Mouse (Mus musculus) skeletal muscle tissue, adult 2 months (tissue): Measurements from ENCODE around the gene Olfr617.
"Not testable (repeated sequence)": the region's sequence is repeated elsewhere in the genome, so short reads cannot be mapped to it uniquely, and the experiment has no call there.

Source experiments
- DNase-seq: peaks from one replicate; pipeline ENCODE4 v3.0.0-alpha.2; 2012; ENCODE audit warnings: low read depth, low spot score

Olfr617 gene

DNA sequence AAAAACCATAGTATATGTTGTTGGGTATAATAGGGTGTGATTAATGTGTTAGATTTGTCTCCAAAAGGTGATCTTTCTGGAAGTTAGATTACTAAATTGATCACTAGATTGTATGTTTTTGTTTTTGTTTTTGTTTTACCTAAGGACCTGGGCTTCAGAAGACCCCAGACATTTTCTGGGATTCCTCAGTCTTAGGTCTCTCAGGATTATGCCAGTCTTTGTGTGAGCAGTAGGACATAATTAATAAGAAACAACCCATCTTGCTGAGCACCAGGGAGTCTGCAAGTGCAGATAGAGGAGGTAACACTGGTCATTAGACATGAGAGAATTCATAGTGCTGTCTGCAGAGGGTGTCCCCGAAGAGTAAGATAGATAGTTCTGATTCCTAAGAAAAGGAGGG lies at the start of gene Olfr617:
TSS of gene Olfr617 (plus strand) at position 301 of the 400 bp plus-strand sequence.
- no peak for DNase-seq

DNA sequence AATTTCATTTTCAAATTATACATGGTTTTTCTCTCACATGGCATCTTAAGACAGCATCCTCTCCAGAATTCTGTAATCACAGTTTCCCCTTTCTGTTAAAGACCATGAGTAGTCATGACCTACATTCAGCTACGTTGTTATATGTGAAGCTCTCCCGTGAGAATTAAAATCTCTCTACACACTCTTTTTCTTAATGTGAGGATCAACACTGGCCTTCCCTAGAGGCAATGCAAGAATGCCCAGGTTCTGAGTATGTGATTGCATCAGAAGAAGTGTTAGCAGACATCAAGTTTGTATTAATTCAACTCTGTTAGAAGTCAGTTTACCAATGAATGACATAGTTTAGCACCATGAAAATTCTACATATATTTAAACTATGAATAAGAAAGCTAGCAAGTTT lies 30.2 kb upstream of the Olfr617 start, which contains the start of gene Olfr612:
TSS of gene Olfr612 (minus strand) at position 101 of the 400 bp plus-strand sequence.
- DNase-seq: not testable (repeated sequence)

DNA sequence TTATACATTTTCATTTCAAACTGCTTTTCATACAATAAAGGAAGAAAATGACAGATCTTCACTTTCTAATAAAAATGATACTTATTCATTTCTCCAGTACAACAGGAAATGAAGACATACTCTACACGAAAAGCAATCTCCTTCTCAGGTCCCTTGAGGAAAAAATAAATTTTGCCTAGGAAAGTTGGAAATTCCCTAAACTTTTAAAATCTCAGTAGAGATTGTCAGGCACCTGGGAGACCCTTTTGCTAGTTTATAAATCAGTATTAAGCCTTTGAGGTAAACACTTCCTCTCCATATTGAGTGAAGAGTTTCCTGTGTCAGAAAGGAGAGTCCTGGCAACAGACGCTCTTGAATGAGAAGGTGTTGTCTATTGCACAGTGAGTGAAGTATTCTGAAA lies 25.1 kb upstream of the Olfr617 start, which contains the start of gene Olfr613:
TSS of gene Olfr613 (plus strand) at position 301 of the 400 bp plus-strand sequence.
- DNase-seq: no peak

DNA sequence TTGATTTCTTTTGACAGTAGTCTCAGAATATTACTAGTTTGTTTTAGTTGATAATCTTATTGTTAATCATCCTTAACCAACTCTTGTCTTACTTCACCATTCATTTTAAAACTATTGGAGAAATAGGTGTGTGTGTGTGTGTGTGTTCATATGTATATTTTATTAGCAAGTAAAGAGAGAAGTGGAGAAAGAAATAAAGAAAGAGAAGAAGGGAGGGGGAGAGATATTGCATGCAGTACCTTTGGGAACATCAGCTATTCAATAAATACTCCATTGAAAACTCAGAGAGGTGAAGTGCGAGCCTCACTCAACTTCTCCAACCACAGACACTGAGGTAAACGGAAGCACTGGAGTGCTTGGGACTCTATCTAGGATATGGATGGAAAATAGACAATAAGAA lies 17.1 kb upstream of the Olfr617 start, which contains the start of gene Olfr615:
TSS of gene Olfr615 (plus strand) at position 301 of the 400 bp plus-strand sequence.
- DNase-seq: no peak

DNA sequence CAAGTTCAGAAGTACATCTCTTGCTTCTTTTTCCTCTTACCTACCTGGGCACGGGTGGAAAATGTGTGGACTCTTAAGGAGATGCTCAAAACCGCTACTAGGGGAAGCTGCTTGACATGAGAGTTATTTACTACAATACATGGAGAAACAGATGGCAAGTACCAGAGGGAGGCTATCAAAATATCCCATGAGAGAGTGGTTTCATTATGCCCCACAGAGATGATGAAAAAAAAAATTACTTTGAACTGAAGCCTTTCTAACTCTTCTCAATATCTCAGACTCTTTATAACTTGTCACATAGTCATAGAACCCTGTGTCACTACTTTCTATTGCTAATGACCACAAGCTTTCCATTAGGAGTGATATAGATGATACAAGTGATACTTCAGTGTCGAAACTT lies 3.8 kb upstream of the Olfr617 start, which contains the start of gene Olfr616:
TSS of gene Olfr616 (minus strand) at position 101 of the 400 bp plus-strand sequence.
- no peak for DNase-seq

DNA sequence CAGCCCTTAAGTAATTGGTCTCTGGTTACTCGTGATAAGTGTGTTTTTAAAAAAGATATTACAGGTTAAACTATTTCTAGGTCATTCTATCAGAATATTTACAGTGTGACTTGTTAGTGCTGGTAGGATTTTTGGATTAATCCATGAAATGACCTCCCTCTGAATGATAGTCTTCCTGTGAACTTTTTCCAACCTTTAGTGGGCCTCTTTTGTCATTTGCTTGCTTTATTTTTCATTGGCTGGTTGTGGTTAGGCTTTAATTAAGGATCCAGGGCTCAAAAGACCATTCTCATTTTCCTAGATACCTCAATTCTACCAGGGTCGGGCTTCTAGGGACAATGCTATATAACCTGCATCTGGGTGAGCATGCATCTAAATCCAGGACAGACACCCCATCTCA lies 16.9 kb downstream of the Olfr617 start, which contains the start of gene Olfr618:
TSS of gene Olfr618 (plus strand) at position 301 of the 400 bp plus-strand sequence.
- no peak for DNase-seq

DNA sequence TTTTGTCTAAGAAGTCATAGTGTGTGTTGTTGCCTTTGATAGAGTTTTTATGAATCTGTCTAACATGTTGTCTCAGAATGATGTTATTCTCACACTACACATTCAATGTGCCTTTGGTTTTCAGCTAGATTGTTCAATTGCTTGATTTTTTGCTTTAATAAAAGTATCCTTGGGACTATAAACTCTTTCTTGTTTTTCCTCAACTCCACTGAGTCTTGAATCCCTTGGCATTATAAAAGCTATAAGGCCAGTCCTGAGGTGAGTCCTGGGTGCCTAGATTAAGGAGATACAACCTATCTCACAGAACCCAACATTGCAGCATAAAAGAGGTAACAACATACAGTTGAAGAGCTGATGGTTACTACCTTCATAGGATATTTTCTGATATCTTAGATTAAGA lies 27.4 kb downstream of the Olfr617 start, which contains the start of gene Olfr619:
TSS of gene Olfr619 (plus strand) at position 301 of the 400 bp plus-strand sequence.
- no peak for DNase-seq

DNA sequence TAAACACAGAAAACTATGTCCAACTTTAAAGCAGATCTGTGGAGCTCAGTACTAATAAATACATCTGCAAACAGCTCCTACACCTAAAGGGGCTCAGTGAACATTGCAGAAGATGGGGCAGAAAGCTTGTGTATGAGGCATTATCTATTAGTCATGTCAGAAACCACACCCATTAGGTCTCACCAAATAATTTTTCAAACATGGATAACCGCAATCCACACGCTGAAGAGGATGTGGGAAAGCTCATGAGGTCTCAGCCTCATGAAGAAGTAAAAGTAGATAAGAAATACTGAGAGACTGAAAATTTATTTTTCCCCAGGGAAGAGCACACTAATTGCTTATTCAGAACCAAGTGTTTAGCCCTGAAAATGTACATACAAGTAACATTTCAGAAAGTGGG lies 34.6 kb downstream of the Olfr617 start:
- DNase-seq: no peak

DNA sequence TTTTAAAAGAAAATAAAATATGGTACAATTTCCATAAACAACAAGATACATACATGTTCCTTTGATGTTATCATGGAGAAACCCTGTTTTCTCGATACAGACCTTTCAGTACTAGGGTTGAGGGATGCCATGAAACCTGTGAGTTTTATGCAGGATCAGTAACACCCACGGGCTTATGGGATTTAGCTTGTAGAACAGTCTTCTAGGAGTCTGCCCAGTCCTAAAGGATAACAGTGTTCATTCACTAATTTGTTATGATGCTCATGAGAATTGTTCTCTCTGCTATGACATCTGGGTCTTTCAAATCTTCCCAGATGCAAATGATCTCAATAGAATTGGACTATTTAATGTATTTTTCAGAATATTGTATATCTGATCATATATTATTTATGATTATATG lies 39.6 kb downstream of the Olfr617 start, which contains the start of gene Olfr620:
TSS of gene Olfr620 (minus strand) at position 101 of the 400 bp plus-strand sequence.
- DNase-seq: no peak
